Mouse (Mus musculus) erythroblast, embryonic 14.5 days (primary cell): ENCODE data around the gene Meox2.

Experiments used
- GATA1 ChIP-seq: IDR thresholded peaks from 2 replicates; pipeline ENCODE4 v1.6.1; 2012; ENCODE audit warnings: low read length, inconsistent platforms, mixed read lengths
- TAL1 ChIP-seq: IDR thresholded peaks from 3 replicates; pipeline ENCODE4 v1.6.1; 2012; ENCODE audit warnings: low read length, inconsistent platforms, mixed read lengths

DNA sequence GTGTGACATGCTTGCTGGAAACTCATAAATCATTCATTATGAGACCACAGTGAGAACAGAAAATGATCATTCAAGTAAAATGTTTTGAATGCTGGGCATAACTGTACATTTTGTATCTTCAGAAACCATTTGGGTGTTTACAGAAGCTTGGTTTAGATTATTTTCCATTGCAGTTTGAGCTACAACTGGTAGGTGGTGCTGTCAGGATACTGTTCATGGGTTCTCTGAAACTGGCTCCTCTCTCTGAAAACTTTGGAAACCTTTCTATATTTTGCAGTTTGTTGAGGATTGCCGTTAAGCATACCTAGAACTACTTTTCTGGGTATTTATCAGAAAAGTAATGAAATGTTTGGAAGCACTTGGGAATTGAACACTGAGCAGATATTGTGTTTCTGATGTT is 31.0 kb upstream of the Meox2 start:
- TF ChIP-seq TAL1 = no peak
- no peak for TF ChIP-seq GATA1
